Mouse (Mus musculus): ENCODE data around the gene Gm8947. TPM values are rescaled to one million over a fixed set of nuclear protein-coding genes. Genes with fewer than 3 reads are reported as not detected.
A peak's percentile ranks its signal among the peaks of the same experiment; 100 is the strongest.

Gene Gm8947
- polyA plus RNA-seq, 1 experiment from 2014 or later = 0.91 TPM

- Histone ChIP-seq H3K9me3 (ENCODE audit: low read length) (no peaks in the 10 kb centered on the region), H3K4me2 (replicated peaks; ENCODE audit: low read depth, low read length) (no peak overlapping the region), H3K27me3 (ENCODE audit: insufficient read depth, low read length) (no peaks in the 10 kb centered on the region), H3K36me3 (ENCODE audit: insufficient read depth, low read length) (no peaks in the 10 kb centered on the region), H3K27ac (ENCODE audit: low read length) (no peak overlapping the region), H3K4me3 (ENCODE audit: low read length) (no peak overlapping the region), H3K9ac (replicated peaks; ENCODE audit: low read length) (no peak overlapping the region), H3K4me1 (ENCODE audit: insufficient read depth, low read length) (peaks cover 29% of the 10 kb centered on the region)
- ATAC-seq (ENCODE audit: low FRiP score, low TSS enrichment) = no peak
- WGBS = 90% methylated on average over 5 of the region's 5 CpGs
Measured at GRCm38 (mm10) chr1:151219045-151219444, 26.9 kb downstream of the Gm8947 start.

- H3K9me3 ChIP-seq (ENCODE audit: low read length) = no peaks in the 10 kb centered on the region
- H3K4me2 ChIP-seq (replicated peaks; ENCODE audit: low read depth, low read length) = no peak overlapping the region
- ATAC-seq (ENCODE audit: low FRiP score, low TSS enrichment) = no peak
- no peak overlapping the region for H3K27ac ChIP-seq (ENCODE audit: low read length)
- no peak overlapping the region for H3K4me3 ChIP-seq (ENCODE audit: low read length)
- H3K4me1 ChIP-seq (ENCODE audit: insufficient read depth, low read length) = peaks cover 19% of the 10 kb centered on the region
- no peaks in the 10 kb centered on the region for H3K36me3 ChIP-seq (ENCODE audit: insufficient read depth, low read length)
- WGBS = 80% methylated on average over 7 of the region's 7 CpGs
- H3K9ac ChIP-seq (replicated peaks; ENCODE audit: low read length) = no peak overlapping the region
- H3K27me3 ChIP-seq (ENCODE audit: insufficient read depth, low read length) = no peaks in the 10 kb centered on the region
Measured at GRCm38 (mm10) chr1:151220098-151220497, 27.9 kb downstream of the Gm8947 start.

- Histone ChIP-seq H3K27me3 (ENCODE audit: insufficient read depth, low read length) (no peaks in the 10 kb centered on the region), H3K4me3 (ENCODE audit: low read length) (no peak overlapping the region), H3K27ac (ENCODE audit: low read length) (no peak overlapping the region), H3K36me3 (ENCODE audit: insufficient read depth, low read length) (no peaks in the 10 kb centered on the region), H3K4me1 (ENCODE audit: insufficient read depth, low read length) (peaks cover 2% of the 10 kb centered on the region; the same call in 1 of the 2 replicates), H3K9me3 (ENCODE audit: low read length) (no peaks in the 10 kb centered on the region), H3K9ac (replicated peaks; ENCODE audit: low read length) (no peak overlapping the region), H3K4me2 (replicated peaks; ENCODE audit: low read depth, low read length) (no peak overlapping the region)
- 80% methylated on average over 10 of the region's 10 CpGs for WGBS
- ATAC-seq (ENCODE audit: low FRiP score, low TSS enrichment) = no peak
Measured at GRCm38 (mm10) chr1:151222561-151223267, 30.5 kb downstream of the Gm8947 start.

GRCm38 (mm10) chr1:151223377-151223776 is 31.2 kb downstream of the Gm8947 start:
- 73% methylated on average over 1 of the region's 1 CpGs for WGBS
- H3K9ac ChIP-seq (replicated peaks; ENCODE audit: low read length) = no peak overlapping the region
- H3K36me3 ChIP-seq (ENCODE audit: insufficient read depth, low read length) = no peaks in the 10 kb centered on the region
- no peaks in the 10 kb centered on the region for H3K9me3 ChIP-seq (ENCODE audit: low read length)
- no peak overlapping the region for H3K4me2 ChIP-seq (replicated peaks; ENCODE audit: low read depth, low read length)
- H3K27me3 ChIP-seq (ENCODE audit: insufficient read depth, low read length) = no peaks in the 10 kb centered on the region
- no peak overlapping the region for H3K27ac ChIP-seq (ENCODE audit: low read length)
- no peak overlapping the region for H3K4me3 ChIP-seq (ENCODE audit: low read length)
- no peaks in the 10 kb centered on the region for H3K4me1 ChIP-seq (ENCODE audit: insufficient read depth, low read length)
- no peak for ATAC-seq (ENCODE audit: low FRiP score, low TSS enrichment)

- Histone ChIP-seq H3K4me1 (ENCODE audit: insufficient read depth, low read length) (no peaks in the 10 kb centered on the region), H3K36me3 (ENCODE audit: insufficient read depth, low read length) (no peaks in the 10 kb centered on the region), H3K4me3 (ENCODE audit: low read length) (no peak overlapping the region), H3K4me2 (replicated peaks; ENCODE audit: low read depth, low read length) (no peak overlapping the region), H3K27ac (ENCODE audit: low read length) (0 out of 2 replicates have a peak overlapping the region, but pooled peaks have one; percentile 29), H3K27me3 (ENCODE audit: insufficient read depth, low read length) (no peaks in the 10 kb centered on the region), H3K9me3 (ENCODE audit: low read length) (no peaks in the 10 kb centered on the region), H3K9ac (replicated peaks; ENCODE audit: low read length) (no peak overlapping the region)
- ATAC-seq (ENCODE audit: low FRiP score, low TSS enrichment) = peak; percentile 71
- WGBS = 72% methylated on average over 1 of the region's 1 CpGs
Measured at GRCm38 (mm10) chr1:151224536-151224935, 32.4 kb downstream of the Gm8947 start.

GRCm38 (mm10) chr1:151227506-151227905 is 35.3 kb downstream of the Gm8947 start:
- 62% methylated on average over 8 of the region's 8 CpGs for WGBS
- no peak for ATAC-seq (ENCODE audit: low FRiP score, low TSS enrichment)

GRCm38 (mm10) chr1:151228320-151228989 is 36.3 kb downstream of the Gm8947 start:
- H3K36me3 ChIP-seq (ENCODE audit: insufficient read depth, low read length) = no peaks in the 10 kb centered on the region
- H3K9ac ChIP-seq (replicated peaks; ENCODE audit: low read length) = no peak overlapping the region
- no peak overlapping the region for H3K27ac ChIP-seq (ENCODE audit: low read length)
- H3K4me2 ChIP-seq (replicated peaks; ENCODE audit: low read depth, low read length) = no peak overlapping the region
- no peaks in the 10 kb centered on the region for H3K4me1 ChIP-seq (ENCODE audit: insufficient read depth, low read length)
- no peaks in the 10 kb centered on the region for H3K9me3 ChIP-seq (ENCODE audit: low read length)
- no peak overlapping the region for H3K4me3 ChIP-seq (ENCODE audit: low read length)
- ATAC-seq (ENCODE audit: low FRiP score, low TSS enrichment) = no peak
- 81% methylated on average over 1 of the region's 1 CpGs for WGBS
- H3K27me3 ChIP-seq (ENCODE audit: insufficient read depth, low read length) = no peaks in the 10 kb centered on the region

More at GRCm38 (mm10) chr1:151227506-151227905, 35.3 kb downstream of the Gm8947 start:
- H3K9me3 ChIP-seq (ENCODE audit: low read length) = no peaks in the 10 kb centered on the region
- no peak overlapping the region for H3K9ac ChIP-seq (replicated peaks; ENCODE audit: low read length)
- no peak overlapping the region for H3K27ac ChIP-seq (ENCODE audit: low read length)
- no peak overlapping the region for H3K4me2 ChIP-seq (replicated peaks; ENCODE audit: low read depth, low read length)
- H3K4me3 ChIP-seq (ENCODE audit: low read length) = no peak overlapping the region
- H3K36me3 ChIP-seq (ENCODE audit: insufficient read depth, low read length) = no peaks in the 10 kb centered on the region
- no peaks in the 10 kb centered on the region for H3K4me1 ChIP-seq (ENCODE audit: insufficient read depth, low read length)
- H3K27me3 ChIP-seq (ENCODE audit: insufficient read depth, low read length) = no peaks in the 10 kb centered on the region

GRCm38 (mm10) chr1:151232346-151232745 is 40.2 kb downstream of the Gm8947 start:
- Histone ChIP-seq H3K9me3 (ENCODE audit: low read length) (no peaks in the 10 kb centered on the region), H3K4me3 (ENCODE audit: low read length) (no peak overlapping the region), H3K4me1 (ENCODE audit: insufficient read depth, low read length) (no peaks in the 10 kb centered on the region), H3K27ac (ENCODE audit: low read length) (no peak overlapping the region), H3K36me3 (ENCODE audit: insufficient read depth, low read length) (no peaks in the 10 kb centered on the region), H3K4me2 (replicated peaks; ENCODE audit: low read depth, low read length) (no peak overlapping the region), H3K27me3 (ENCODE audit: insufficient read depth, low read length) (no peaks in the 10 kb centered on the region), H3K9ac (replicated peaks; ENCODE audit: low read length) (no peak overlapping the region)
- 74% methylated on average over 3 of the region's 3 CpGs for WGBS
- no peak for ATAC-seq (ENCODE audit: low FRiP score, low TSS enrichment)

- 78% methylated on average over 3 of the region's 3 CpGs for WGBS
- no peaks in the 10 kb centered on the region for H3K27me3 ChIP-seq (ENCODE audit: insufficient read depth, low read length)
- H3K4me1 ChIP-seq (ENCODE audit: insufficient read depth, low read length) = no peaks in the 10 kb centered on the region
- no peak overlapping the region for H3K4me3 ChIP-seq (ENCODE audit: low read length)
- H3K9me3 ChIP-seq (ENCODE audit: low read length) = no peaks in the 10 kb centered on the region
- no peak overlapping the region for H3K9ac ChIP-seq (replicated peaks; ENCODE audit: low read length)
- H3K4me2 ChIP-seq (replicated peaks; ENCODE audit: low read depth, low read length) = no peak overlapping the region
- ATAC-seq (ENCODE audit: low FRiP score, low TSS enrichment) = no peak
- no peak overlapping the region for H3K27ac ChIP-seq (ENCODE audit: low read length)
- no peaks in the 10 kb centered on the region for H3K36me3 ChIP-seq (ENCODE audit: insufficient read depth, low read length)
Measured at GRCm38 (mm10) chr1:151233756-151234155, 41.6 kb downstream of the Gm8947 start.

- Histone ChIP-seq H3K4me3 (ENCODE audit: low read length) (no peak overlapping the region), H3K9me3 (ENCODE audit: low read length) (no peaks in the 10 kb centered on the region), H3K4me1 (ENCODE audit: insufficient read depth, low read length) (no peaks in the 10 kb centered on the region), H3K36me3 (ENCODE audit: insufficient read depth, low read length) (no peaks in the 10 kb centered on the region), H3K27ac (ENCODE audit: low read length) (no peak overlapping the region), H3K9ac (replicated peaks; ENCODE audit: low read length) (no peak overlapping the region), H3K27me3 (ENCODE audit: insufficient read depth, low read length) (no peaks in the 10 kb centered on the region), H3K4me2 (replicated peaks; ENCODE audit: low read depth, low read length) (no peak overlapping the region)
- ATAC-seq (ENCODE audit: low FRiP score, low TSS enrichment) = no peak
- WGBS = 74% methylated on average over 2 of the region's 2 CpGs
Measured at GRCm38 (mm10) chr1:151235574-151235973, 43.4 kb downstream of the Gm8947 start.

Measured in kidney, embryonic 16.5 days (tissue).